Mouse (Mus musculus) midbrain, postnatal 0 days (tissue): ENCODE data around the gene Lsp1. TPM values are rescaled to one million over a fixed set of nuclear protein-coding genes. Genes with fewer than 3 reads are reported as not detected.
A peak's percentile ranks its signal among the peaks of the same experiment; 100 is the strongest.

Experiments used
- ATAC-seq: fragments of 200-750 bp; cut with Nextera tagmentation; 2 replicates; pipeline ENCODE4 v1.8.0; 2017; ENCODE audit warnings: moderate number of reproducible peaks, mild to moderate bottlenecking, moderate TSS enrichment, moderate library complexity; ENCODE audit not compliant: low FRiP score
- DNase-seq: peaks from one replicate; pipeline ENCODE4 v3.0.0-alpha.2; 2015; ENCODE audit warnings: low spot score
- H3K27ac ChIP-seq: fragments of 300-500 bp; sonication (generic); 2 replicates; pipeline ENCODE4 v1.5.1; 2014; ENCODE audit warnings: low read depth, mild to moderate bottlenecking, low read length, mixed read lengths
- H3K27me3 ChIP-seq: fragments of 300-500 bp; sonication (generic); 2 replicates; pipeline ENCODE4 v1.6.1; 2014; ENCODE audit warnings: low read length, control low read depth, mixed read lengths; ENCODE audit not compliant: insufficient read depth
- H3K36me3 ChIP-seq: fragments of 300-500 bp; sonication (generic); 2 replicates; pipeline ENCODE4 v1.6.1; 2014; ENCODE audit warnings: low read length, control low read depth, mixed read lengths; ENCODE audit not compliant: insufficient read depth
- H3K4me1 ChIP-seq: fragments of 300-500 bp; sonication (generic); 2 replicates; pipeline ENCODE4 v1.6.1; 2014; ENCODE audit warnings: mild to moderate bottlenecking, control low read depth, antibody characterized with exemption, low read length, mixed read lengths; ENCODE audit not compliant: insufficient read depth
- H3K4me2 ChIP-seq: fragments of 300-500 bp; sonication (generic); 2 replicates; pipeline ENCODE4 v1.6.1; 2014; ENCODE audit warnings: low read depth, mild to moderate bottlenecking, low read length, mixed read lengths; ENCODE audit not compliant: poor library complexity, severe bottlenecking
- H3K4me3 ChIP-seq: fragments of 300-500 bp; sonication (generic); 2 replicates; pipeline ENCODE4 v1.5.1; 2014; ENCODE audit warnings: low read depth, mild to moderate bottlenecking, low read length, moderate library complexity
- H3K9ac ChIP-seq: fragments of 300-500 bp; sonication (generic); replicated peaks from 2 replicates; pipeline ENCODE4 v1.6.1; 2014; ENCODE audit warnings: mild to moderate bottlenecking, low read length, moderate library complexity, mixed read lengths; ENCODE audit not compliant: poor library complexity, severe bottlenecking
- H3K9me3 ChIP-seq: fragments of 300-500 bp; sonication (generic); 2 replicates; pipeline ENCODE4 v1.6.1; 2016; ENCODE audit warnings: low read length, control low read depth
- CTCF ChIP-seq: IDR thresholded peaks from 2 replicates; pipeline ENCODE4 v1.5.1; 2016; ENCODE audit warnings: antibody characterized with exemption, mild to moderate bottlenecking
- WGBS: fragments of 180-500 bp; shearing (Covaris S2); extraction: QIAGEN DNeasy Blood & Tissue Kit; methylation state at CpG from one replicate; pipeline ENCODE4 v1.1.7; 2014; 5-methylcytosine and 5-hydroxymethylcytosine counted together
- polyA plus RNA-seq: library from polyadenylated mRNA; unstranded; fragments of >200 nt; fragmentation: Nextera tagmentation; extraction: Ambion mirVana; gene quantifications from 2 replicates; pipeline ENCODE4 v1.2.1, GENCODE M21; 2015
- total RNA-seq: library from RNA; depleted of rRNA; stranded (reverse); fragments of >200 nt; gene quantifications from 2 replicates; pipeline ENCODE4 v1.2.3, GENCODE M21; 2014

Lsp1 gene
- total and polyA plus RNA-seq, 2 experiments from 2014 or later, result 5.3 to 11.0 TPM

DNA sequence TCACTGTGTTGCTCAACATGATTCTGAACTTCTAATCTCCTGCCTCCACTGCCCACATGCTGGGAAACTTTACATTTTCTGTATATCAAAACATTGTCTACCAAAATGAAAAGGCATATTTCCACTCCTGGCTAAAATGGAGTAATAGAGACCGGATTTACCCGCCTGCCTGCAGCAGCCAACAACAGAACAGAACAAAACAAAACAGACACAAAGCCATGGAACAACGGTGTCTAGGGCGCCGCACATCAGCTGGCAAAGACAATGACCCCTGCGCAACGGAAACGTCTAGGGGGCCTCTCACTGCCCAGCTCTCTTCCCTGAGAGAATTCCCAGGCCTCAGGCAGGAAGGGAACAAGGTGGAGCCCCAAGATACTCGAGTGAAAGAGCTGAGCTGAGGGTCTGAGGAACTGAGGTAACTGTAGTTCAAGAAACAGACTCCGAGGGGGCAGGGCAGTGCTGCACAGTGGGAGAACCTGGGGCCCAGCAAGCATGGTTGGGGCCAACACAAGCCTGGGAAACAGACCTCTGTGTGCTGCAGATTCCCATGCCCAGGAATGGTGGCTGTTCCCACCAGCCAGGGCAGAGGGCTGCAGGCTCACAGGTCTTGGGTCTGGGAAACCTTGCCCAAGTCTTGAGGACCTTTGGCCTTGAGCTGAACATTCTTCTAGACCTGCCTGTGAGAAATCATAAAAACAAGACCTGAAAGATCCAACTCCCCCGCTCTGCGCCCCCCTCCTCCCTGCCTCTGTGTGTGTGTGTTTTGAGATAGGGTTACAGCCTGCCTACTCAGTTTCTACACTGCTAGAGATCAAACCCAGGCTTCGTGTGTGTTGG is 65.0 kb downstream of the Lsp1 start:
- no peak overlapping the region for H3K4me2 ChIP-seq
- no peaks in the 10 kb centered on the region for H3K27me3 ChIP-seq
- H3K9me3 ChIP-seq, result no peaks in the 10 kb centered on the region
- no peaks in the 10 kb centered on the region for H3K4me1 ChIP-seq
- H3K27ac ChIP-seq, result no peak overlapping the region; the same call in 1 of the 2 replicates
- DNase-seq (no peak), ATAC-seq (no peak)
- 28% methylated on average over 13 of the region's 13 CpGs for WGBS
- no peak for TF ChIP-seq CTCF
- H3K36me3 ChIP-seq, result no peaks in the 10 kb centered on the region
- H3K4me3 ChIP-seq, result no peak overlapping the region
- H3K9ac ChIP-seq, result no peak overlapping the region

GRCm38 (mm10) chr7:142529350-142529749 is 68.7 kb downstream of the Lsp1 start:
- no peak for ATAC-seq
- no peak overlapping the region for H3K9ac ChIP-seq
- no peaks in the 10 kb centered on the region for H3K27me3 ChIP-seq
- DNase-seq, result no peak
- TF ChIP-seq CTCF, result no peak
- peaks cover 8% of the 10 kb centered on the region; the same call in 1 of the 2 replicates for H3K4me1 ChIP-seq
- H3K36me3 ChIP-seq, result no peaks in the 10 kb centered on the region
- no peak overlapping the region for H3K4me3 ChIP-seq
- H3K9me3 ChIP-seq, result no peaks in the 10 kb centered on the region
- 70% methylated on average over 10 of the region's 10 CpGs for WGBS
- no peak overlapping the region for H3K4me2 ChIP-seq
- H3K27ac ChIP-seq, result no peak overlapping the region

- H3K9ac ChIP-seq, result no peak overlapping the region
- peak overlapping the region; percentile 73; the same call in 1 of the 2 replicates for H3K4me2 ChIP-seq
- H3K4me3 ChIP-seq, result no peak overlapping the region
- H3K4me1 ChIP-seq, result peaks cover 8% of the 10 kb centered on the region; the same call in 1 of the 2 replicates
- 0 out of 2 replicates have a peak overlapping the region, but pooled peaks have one; percentile 74 for H3K27ac ChIP-seq
- no peaks in the 10 kb centered on the region; the same call in 1 of the 2 replicates for H3K36me3 ChIP-seq
- no peaks in the 10 kb centered on the region for H3K27me3 ChIP-seq
- ATAC-seq, result peak; percentile 5; the same call in 1 of the 2 replicates
- no peak for TF ChIP-seq CTCF
- DNase-seq, result no peak
- no peaks in the 10 kb centered on the region for H3K9me3 ChIP-seq
- 89% methylated on average over 4 of the region's 4 CpGs for WGBS
Observed at GRCm38 (mm10) chr7:142531973-142532521, 71.4 kb downstream of the Lsp1 start.

DNA sequence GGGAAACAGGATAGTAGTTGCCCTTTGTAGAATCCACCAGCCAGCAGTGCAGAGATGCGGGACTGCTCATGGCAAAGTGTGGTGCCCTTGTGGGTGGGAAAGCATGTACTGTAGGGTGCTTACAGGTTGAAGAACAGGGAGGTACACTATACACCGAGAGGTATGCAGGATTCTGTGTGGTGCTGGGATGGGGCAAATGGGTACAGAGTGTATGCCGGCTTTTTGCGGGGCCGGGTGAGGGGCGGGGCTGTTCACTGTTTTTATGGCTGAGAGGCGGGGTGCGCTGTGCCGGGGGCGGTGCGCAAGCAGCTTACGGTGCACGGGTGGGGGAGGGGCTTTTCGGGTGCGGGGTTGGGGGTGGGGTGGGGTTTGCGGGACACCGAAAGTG is 72.1 kb downstream of the Lsp1 start, which contains the start of gene Mrpl23:
Mrpl23 (plus strand) TSS at position 16 of the 388 bp plus-strand sequence.
- WGBS, result 5% methylated on average over 15 of the region's 17 CpGs
- no peaks in the 10 kb centered on the region for H3K27me3 ChIP-seq
- no peak for TF ChIP-seq CTCF
- H3K9ac ChIP-seq, result peak within 1 kb of the TSS; percentile 75
- no peaks in the 10 kb centered on the region for H3K9me3 ChIP-seq
- peaks cover 8% of the 10 kb centered on the region; the same call in 1 of the 2 replicates for H3K4me1 ChIP-seq
- peak; percentile 73 for ATAC-seq
- H3K4me2 ChIP-seq, result peak within 1 kb of the TSS; percentile 73
- DNase-seq, result no peak
- H3K27ac ChIP-seq, result peak within 1 kb of the TSS; percentile 74
- H3K36me3 ChIP-seq, result no peaks in the 10 kb centered on the region; the same call in 1 of the 2 replicates
- H3K4me3 ChIP-seq, result peak within 1 kb of the TSS; percentile 76

- peak; percentile 93 for DNase-seq
- Histone ChIP-seq H3K9ac (peak overlapping the region; percentile 75), H3K4me1 (peaks cover 8% of the 10 kb centered on the region; the same call in 1 of the 2 replicates), H3K9me3 (no peaks in the 10 kb centered on the region), H3K4me3 (peak overlapping the region; percentile 76), H3K27me3 (no peaks in the 10 kb centered on the region), H3K36me3 (no peaks in the 10 kb centered on the region; the same call in 1 of the 2 replicates), H3K4me2 (peak overlapping the region; percentile 73), H3K27ac (peak overlapping the region; percentile 74)
- ATAC-seq, result peak; percentile 91
- TF ChIP-seq CTCF, result peak; percentile 82
- under 1% methylated on average over 27 of the region's 44 CpGs for WGBS
Observed at GRCm38 (mm10) chr7:142533059-142533855, 72.6 kb downstream of the Lsp1 start.
